Mouse (Mus musculus) urinary bladder, adult 2 months (tissue): Measurements from ENCODE around the gene Hist3h2ba. TPM values are rescaled to one million over a fixed set of nuclear protein-coding genes. Genes with fewer than 3 reads are reported as not detected.

ENCODE experiments used
- DNase-seq: peaks from one replicate; pipeline ENCODE4 v3.0.0; 2022; ENCODE audit warnings: low spot score
- polyA plus RNA-seq: library from polyadenylated mRNA; depleted of rRNA; stranded (reverse); fragments of >200 nt; gene quantifications from 2 replicates; pipeline ENCODE4 v1.2.3, GENCODE M21; 2012; rRNA removed

The Hist3h2ba gene
- polyA plus RNA-seq, 1 experiment = 2.2 TPM

DNA sequence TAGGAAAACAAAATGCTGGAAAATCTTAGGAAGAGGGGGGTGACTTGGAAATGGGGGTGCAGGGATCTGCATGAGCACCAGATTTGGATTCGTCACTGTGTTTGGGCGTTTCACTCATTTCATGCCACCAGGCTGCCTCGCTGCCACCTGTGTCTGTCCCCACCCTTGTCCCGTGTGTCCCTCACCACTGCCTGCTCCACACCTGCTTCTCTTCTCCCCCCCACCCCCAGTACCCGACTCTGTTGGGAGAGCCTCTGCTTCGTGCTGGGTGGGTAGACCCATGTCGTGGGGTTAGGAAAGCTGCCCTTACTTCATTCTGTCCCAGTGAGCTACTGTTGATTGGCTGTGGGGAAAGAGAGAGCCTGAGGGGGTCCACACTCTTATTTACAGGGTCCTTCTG lies 35.9 kb downstream of the Hist3h2ba start:
- DNase-seq = no peak

DNA sequence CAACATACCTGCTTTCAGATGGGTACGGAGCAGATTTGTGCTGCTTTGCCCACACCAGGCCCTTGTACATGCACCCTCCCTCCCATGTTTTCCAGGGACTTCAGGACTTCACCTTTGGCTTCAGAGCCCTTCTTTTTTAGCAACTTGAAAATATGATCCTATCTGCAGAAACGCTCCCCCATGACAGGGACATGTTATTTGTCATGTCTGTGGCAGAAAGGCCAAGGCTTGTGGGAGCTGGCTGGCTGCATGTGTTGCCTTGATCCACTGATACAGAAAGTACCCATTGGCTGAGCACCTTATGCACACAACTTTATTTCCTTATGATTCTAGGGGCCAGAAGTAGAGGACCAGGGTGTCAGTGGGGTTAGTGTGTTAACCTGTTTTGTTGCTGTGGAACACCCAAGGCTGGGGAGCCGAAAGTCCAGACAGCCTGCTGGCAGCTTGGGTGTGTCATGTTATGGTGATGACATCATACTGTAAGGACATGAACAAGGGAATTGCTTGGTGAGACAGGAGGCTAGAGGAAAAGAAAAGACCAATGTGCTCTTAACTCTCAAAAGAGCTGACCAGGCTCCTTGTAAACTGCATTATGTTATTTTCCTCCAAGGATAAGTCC lies 36.7 kb downstream of the Hist3h2ba start:
- no peak for DNase-seq

DNA sequence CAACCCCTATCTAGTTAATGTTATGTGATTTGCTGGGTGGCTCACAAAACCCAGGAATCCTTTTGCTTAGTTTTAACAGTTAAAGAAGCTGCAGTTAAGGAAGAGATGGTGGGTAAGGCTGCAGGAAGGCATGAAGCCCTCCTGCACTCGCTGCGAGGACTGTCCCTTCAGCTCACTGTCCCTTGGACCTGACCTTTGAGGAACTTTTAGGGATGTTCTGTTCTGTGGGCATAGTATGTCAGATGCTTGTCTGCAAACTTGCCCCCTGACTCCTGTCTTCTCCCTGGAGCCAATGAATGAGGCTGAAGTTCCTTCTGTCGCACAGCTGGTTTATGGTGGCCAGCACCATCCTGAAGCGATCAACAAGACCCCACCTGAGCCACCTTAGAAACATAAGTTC lies 40.4 kb downstream of the Hist3h2ba start:
- no peak for DNase-seq

DNA sequence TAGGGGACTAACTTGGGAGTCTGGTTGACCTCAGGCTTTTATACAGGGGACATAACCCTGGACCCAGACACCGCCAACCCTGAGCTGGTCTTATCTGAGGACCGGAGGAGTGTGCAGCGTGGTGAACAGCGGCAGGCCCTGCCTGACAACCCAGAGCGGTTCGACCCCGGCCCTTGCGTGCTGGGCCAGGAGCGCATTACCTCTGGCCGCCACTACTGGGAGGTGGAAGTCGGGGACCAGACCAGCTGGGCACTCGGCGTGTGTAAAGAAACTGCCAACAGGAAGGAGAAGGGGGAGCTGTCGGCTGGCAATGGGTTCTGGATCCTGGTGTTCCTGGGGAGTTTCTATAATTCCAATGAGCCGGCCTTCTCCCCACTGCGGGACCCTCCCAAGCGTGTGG lies 41.4 kb downstream of the Hist3h2ba start:
- no peak for DNase-seq

DNA sequence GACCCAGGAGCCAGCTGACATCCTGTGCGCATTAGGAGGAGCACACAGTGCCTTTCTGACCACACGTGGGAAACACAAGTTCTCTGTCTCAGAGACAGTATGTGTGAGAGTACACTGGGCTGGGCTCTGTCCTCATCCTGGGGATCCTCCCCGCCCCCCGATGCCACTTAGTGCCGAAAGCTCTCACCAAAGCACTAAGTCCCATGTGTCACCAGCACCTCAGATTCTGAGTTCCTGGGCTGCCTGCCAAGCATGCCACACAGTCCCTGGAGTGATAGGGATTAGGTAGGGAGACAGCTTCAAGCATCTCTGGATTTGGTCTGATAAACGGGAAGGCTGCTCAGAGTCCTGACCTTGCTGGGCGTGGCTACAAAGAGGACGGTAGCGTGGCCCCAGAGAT lies 42.1 kb downstream of the Hist3h2ba start:
- no peak for DNase-seq

DNA sequence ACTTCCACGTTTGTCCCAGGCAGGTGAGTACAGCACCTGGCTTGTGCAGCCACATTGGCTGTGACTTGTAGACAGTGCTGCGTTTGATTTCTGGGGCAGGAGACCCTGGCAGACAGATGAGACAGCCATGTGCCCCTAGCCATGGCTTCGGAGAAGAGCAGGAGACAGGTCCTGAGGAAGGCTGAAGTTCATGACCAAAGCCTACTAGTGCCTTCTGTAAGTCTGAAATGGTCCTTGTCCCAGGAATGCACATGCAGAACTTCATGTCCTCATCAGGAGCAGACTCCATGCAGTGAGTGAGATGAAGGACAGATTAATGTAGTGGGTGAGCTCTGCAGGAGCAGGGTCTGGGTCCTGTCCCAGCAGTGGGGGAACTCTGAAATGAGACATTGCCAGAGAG lies 43.2 kb downstream of the Hist3h2ba start:
- no peak for DNase-seq

DNA sequence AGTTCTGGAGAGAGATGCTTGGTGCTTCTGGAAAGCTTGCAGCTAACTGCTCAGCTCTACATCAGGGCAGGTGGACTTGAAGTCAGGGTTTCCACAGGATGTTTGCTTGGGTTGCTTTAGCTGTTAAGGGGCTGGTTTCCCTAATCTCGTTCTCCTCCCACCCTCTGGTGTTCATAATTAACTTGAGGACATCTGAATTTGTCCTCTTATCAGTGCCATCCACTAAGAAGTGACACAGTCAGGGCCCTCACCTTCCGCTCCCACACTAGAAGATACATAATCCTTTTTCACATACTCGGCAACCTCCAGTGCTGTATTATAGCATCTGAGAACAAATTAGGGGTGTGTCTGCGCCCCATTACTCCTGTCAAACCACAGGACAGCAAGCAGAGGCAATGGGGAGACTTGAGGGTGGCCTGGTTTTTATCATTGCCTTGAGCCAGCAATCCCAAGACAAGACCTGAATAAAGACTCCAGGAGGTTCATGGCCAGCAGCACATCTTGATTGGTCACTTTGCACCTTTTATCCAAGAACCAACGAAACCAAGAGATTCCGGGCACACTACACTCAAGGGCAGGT lies 44.5 kb downstream of the Hist3h2ba start:
- no peak for DNase-seq

DNA sequence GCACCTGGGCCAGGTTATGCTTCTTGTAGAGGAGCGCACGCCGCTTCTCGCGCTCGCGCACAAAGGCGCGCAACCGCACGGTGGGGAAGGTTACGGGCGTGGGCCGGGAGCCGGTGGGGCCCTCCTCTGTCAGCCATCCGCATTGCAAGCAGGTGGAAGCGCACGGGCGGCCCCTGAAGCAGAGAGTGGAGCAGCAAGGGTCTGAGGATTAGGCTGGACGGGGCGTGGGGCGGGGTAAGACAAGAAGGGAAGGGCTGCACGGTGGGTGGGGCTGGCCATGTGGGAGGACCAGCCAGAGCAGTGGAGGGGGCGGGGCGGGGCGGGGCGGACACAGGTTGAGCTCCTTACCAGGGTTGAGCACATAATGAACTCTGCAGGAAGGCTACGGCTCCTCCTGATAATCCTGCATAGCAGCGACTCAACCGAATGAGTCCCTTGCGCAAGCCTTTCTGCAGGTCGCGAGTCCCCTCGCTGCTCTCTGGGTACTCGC lies 45.7 kb downstream of the Hist3h2ba start:
- DNase-seq = no peak

DNA sequence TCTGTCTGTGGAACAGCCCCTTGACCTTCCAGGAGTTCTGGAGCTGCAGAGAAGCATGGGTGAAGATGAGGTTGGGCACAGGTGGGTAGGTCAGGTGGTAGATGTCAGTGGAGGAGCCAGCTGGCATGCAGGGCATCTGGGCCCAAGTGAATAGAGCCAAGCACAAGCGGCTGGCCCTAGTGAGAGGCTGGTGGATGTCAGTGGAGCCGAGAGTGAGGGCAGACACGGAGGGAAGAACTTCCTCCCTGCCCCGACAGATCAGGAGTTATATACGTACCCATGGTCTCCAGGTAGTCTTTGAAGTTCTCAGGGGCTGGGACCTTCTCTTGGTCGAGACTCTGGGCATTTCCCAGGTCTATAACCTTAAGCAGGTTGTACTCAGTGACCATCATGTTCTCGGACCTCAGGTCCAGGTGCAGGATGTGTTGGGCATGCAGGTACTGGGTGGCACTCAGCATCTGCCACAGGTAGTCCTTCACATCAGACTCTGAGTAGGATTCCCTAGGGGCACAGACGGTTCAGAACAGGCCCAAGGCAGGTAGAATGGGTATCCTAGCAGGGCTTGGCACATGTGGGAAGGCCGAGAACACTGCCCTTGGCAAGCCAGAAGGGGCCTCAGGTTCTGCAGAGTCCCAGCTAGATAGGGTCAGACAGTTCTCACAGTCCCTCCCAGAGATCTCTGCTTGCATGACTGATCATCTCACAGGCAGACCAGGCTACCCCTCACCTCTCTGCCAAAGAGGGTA lies 46.5 kb downstream of the Hist3h2ba start:
- no peak for DNase-seq

DNA sequence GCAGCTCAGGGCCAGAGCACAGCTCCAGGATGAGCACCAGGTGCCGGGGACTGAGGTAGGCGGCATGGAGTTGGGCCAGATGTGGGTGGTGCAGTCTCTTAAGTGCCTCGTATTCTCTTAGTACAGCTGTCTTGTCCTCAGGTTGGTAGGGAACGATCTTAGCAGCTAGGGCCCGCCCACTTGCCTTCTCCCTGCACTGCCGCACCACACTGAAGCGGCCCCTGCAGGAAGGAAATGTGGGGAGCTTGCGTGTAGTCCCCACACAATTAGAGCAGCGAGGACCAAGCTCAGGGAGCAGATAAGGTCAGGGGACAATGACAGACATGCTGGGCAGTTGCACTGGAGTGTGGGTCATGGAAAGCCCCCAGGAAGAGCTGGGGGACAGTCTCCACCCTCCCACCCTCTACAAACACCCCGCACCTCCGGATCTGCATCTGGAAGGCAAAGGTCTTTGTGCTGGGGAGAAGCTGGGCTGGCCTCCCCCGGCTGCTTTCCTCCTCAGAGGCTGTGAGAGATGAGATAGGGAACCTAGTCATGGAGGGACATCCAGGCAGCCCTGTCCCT lies 47.2 kb downstream of the Hist3h2ba start:
- DNase-seq = no peak

DNA sequence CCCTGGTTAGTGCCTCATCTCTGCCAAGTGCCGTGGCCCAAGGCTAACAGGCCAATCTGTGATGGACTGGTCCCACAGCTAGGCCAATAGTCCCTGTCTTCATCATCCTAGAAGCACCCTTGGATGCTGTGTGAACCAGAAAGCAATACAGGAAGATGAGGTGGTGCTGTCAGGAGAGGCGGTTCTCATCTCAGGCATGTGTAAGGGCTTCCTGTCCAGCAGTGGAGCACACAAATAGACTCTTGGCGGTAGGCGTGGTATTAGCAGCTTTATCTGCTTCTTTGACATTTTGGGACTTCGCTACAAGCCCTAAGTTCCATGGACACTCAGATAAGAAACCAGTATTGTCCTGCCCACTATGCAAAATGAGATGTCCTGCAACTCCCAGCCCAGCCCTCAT lies 48.8 kb downstream of the Hist3h2ba start:
- DNase-seq = no peak

Other genes starting within 250 kb of the Hist3h2ba start
- not detected in 2 replicates for gene Olfr319, start 249.8 kb upstream of the Hist3h2ba start, polyA plus RNA-seq
- gene Olfr318, start 224.9 kb upstream of the Hist3h2ba start, polyA plus RNA-seq = not detected in 2 replicates
- not detected in 2 replicates for gene Olfr317, start 209.7 kb upstream of the Hist3h2ba start, polyA plus RNA-seq
- gene Olfr316, start 196.2 kb upstream of the Hist3h2ba start, polyA plus RNA-seq = not detected in 2 replicates
- not detected in 2 replicates for gene Olfr315, start 175.7 kb upstream of the Hist3h2ba start, polyA plus RNA-seq
- gene Olfr314, start 166.0 kb upstream of the Hist3h2ba start, polyA plus RNA-seq = not detected in 2 replicates
- 4.1 and 4.7 TPM in 2 replicates for gene Fam183b, start 147.0 kb upstream of the Hist3h2ba start, polyA plus RNA-seq
- gene Olfr313, start 133.9 kb upstream of the Hist3h2ba start, polyA plus RNA-seq = 0.01 TPM in 1 of 2 replicates, not detected in the other
- not detected in 2 replicates for gene Olfr312, start 119.7 kb upstream of the Hist3h2ba start, polyA plus RNA-seq
- gene Olfr311, start 109.7 kb upstream of the Hist3h2ba start, polyA plus RNA-seq = not detected in 2 replicates
- gene Gm12258, start 101.8 kb upstream of the Hist3h2ba start, polyA plus RNA-seq = 9.9 and 14.3 TPM in 2 replicates
- 4.6 and 4.9 TPM in 2 replicates for gene 2810021J22Rik, start 81.7 kb upstream of the Hist3h2ba start, polyA plus RNA-seq
- 3.0 and 5.1 TPM in 2 replicates for gene Zfp39, start 44.7 kb upstream of the Hist3h2ba start, polyA plus RNA-seq
- gene Btnl10, start 31.0 kb upstream of the Hist3h2ba start, polyA plus RNA-seq = not detected in 2 replicates
- gene Rnf187, start 10.0 kb upstream of the Hist3h2ba start, polyA plus RNA-seq = 137 and 140 TPM in 2 replicates
- gene Hist3h2a, start 5.8 kb downstream of the Hist3h2ba start, polyA plus RNA-seq = 22.0 and 27.2 TPM in 2 replicates
- 0.23 and 0.49 TPM in 2 replicates for gene Trim17, start 5.8 kb downstream of the Hist3h2ba start, polyA plus RNA-seq
- 27.1 and 28.1 TPM in 2 replicates for gene Trim11, start 29.2 kb downstream of the Hist3h2ba start, polyA plus RNA-seq
- gene Obscn, start 187.5 kb downstream of the Hist3h2ba start, polyA plus RNA-seq = 0.14 and 0.22 TPM in 2 replicates
- gene Iba57, start 214.8 kb downstream of the Hist3h2ba start, polyA plus RNA-seq = 3.8 and 4.0 TPM in 2 replicates
- gene Gjc2, start 234.3 kb downstream of the Hist3h2ba start, polyA plus RNA-seq = 8.9 and 9.5 TPM in 2 replicates
- gene Guk1, start 243.3 kb downstream of the Hist3h2ba start, polyA plus RNA-seq = 99.0 and 118 TPM in 2 replicates